Mouse (Mus musculus): ENCODE results near the gene Rbl2. TPM values are rescaled to one million over a fixed set of nuclear protein-coding genes. Genes with fewer than 3 reads are reported as not detected.

Gene Rbl2
- total RNA-seq, 1 experiment from 2014 or later, result 32.3 TPM

DNA sequence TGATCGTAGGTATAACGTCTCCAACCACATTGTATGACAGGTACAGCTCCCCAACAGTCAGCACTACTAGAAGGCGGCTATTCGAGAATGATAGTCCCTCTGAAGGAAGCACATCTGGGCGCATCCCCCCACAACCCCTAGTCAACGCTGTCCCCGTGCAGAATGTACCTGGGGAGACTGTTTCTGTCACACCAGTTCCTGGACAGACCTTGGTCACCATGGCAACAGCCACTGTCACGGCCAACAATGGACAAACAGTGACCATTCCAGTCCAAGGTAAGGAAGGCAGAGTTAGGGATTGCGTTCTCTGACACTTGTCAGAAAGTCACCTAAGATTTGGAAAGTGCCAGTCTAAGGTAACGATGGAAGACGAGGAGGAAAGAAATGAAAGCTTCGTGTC lies 36.4 kb downstream of the Rbl2 start:
- peak; percentile 45 for DNase-seq

DNA sequence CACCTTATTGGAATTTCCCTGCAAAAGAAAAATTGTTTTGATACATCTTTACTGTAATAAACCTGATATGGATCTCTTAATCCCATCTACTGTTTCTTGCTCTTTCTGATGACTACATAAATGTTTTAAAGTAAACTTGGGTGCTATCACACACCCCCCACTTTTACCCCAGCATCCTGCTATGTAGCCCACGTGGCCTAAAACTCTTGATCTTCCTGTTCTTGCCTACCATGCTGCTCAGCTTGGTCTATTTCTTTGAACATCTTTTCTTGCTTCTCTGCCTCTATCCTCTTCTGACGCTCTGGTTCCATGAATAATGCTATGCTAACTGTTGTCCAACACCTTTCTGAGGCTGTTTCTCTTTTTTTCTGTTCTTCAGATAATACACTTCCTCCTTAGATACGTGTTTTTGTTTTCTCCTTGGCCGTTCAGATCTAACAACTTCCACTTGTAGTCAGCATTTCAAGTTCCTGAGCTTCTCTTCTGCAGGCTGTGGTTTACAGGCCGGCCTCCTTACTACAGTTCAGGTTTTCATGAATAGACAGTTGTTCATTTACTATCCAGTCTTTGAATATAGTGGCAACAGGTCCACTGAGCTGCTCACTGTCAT lies 42.1 kb downstream of the Rbl2 start:
- no peak for DNase-seq

DNA sequence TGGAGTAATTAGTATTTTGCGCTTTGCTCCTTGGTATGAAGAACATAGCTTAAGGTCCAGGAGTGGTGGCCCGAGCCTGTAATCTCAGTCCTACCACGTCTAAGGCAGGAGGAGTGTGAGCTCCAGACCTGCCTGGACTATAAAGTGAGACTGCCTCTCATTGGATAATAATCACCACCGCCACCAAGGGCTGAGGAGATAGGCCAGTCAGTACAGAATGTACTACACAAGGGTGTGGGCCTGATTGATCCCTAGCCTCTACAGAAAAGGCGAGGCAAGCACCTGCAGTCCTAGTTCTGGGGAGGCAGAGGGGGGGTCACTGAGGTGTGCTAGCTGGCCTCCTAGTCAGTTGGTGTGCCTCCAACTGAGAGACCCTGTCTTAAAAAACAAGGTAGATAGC lies 44.6 kb downstream of the Rbl2 start:
- DNase-seq, result no peak

DNA sequence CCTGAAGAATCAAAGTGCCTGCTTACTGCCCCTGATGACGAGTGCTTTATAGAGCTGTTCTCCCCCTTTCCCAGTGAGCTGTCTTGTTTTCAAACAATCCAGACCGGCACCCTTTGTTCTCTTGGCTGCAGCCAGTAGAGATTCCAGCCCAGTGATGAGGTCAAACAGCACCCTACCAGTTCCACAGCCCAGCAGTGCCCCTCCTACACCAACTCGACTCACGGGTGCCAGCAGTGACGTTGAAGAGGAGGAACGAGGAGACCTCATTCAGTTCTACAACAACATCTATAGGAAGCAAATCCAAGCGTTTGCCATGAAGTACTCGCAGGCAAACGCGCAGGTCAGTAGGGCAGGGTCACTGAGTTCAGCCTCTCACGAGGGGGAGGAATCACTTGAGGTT lies 45.1 kb downstream of the Rbl2 start:
- no peak for DNase-seq

DNA sequence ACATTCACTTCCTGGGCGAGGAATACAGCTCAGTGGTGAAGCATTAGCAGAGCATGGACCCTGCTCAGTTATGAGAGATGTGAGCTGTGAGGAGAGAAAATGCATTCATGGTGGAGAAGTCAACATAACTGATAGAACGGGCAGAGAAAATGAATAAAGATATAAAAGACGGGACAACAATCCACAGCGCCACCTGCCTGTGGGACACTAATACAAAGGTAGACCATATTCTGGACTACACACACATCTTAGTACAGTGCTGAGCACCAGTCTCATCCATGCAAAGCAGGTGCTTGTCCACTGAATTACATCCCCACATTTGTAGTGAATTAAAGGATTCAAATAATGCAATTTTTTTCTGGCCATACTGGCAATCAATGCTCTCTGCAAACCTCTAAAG lies 47.7 kb downstream of the Rbl2 start:
- no peak for DNase-seq

DNA sequence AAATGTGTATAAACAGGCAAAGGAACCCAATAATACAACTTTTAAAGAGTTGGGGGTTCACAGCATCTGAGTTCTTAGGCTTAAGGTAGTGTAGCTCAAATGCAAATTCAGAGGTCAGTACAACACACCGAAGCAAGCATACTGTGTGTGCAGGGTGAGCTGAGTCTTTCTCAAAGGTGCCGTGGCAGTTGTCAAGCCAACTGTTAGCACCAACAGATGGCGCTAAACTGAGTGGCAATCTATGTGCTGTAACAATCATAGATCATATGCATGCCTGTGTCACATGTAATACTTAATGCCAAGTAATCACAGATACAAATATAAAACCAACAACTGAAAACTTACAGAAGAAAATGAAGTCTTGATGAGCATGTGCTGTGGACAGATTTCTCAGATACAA lies 48.3 kb downstream of the Rbl2 start:
- DNase-seq, result no peak

DNA sequence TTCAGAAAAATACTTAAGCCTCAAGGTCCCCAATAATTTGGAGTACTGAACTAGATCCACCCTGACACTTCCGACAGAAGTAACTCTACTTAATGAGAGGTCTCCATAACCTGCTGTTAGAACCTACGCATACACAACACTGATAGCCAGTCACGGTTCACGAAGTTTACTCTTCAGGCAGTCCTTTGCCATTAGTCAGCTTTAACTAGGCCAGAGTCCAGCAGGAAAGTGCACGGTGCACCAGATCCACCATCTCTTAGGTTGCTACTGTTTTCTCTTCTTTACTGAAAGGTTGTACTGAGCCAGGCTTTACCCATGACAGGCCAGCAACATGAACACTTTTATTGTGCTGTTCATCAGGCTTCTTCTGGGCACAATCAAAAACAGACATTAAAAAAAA lies 54.5 kb downstream of the Rbl2 start:
- DNase-seq, result no peak

DNA sequence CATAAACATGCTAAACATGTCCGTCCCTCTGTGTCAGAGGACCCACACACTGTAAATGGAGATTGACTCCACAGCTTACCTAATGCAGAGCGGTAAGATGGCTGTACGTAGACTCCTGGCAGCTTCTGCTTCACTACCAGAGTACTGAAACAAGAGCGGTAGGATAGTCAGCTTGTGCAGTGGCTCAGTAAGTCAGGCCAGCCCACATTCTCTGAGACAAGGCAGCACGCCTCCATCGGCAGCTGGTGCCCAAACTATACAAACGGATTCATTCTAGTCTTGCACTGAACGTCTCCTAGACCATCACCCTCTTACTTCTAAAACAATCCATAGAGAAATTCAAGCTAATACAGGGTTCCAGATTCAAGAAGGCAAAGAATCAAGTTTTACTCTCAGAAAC lies 56.9 kb downstream of the Rbl2 start:
- no peak for DNase-seq

DNA sequence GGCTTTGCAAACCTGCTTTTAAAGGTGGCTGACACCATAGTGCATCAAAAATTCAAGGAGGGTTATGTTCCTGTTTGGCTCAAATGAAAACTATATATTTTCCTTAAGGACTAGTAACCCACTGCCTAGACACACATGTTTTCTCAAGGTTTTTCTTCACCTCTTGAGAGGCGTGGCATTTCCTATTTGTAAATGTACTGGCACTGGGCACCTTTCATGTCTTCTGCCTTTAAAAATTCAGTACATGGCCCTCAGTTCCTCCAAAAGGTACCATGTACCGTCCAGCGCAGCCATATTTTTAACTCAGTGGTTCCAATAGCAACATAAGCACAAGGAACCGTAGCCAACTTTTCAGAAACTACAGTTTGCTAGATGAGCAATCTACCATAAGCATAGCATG lies 62.9 kb downstream of the Rbl2 start:
- DNase-seq, result no peak

DNA sequence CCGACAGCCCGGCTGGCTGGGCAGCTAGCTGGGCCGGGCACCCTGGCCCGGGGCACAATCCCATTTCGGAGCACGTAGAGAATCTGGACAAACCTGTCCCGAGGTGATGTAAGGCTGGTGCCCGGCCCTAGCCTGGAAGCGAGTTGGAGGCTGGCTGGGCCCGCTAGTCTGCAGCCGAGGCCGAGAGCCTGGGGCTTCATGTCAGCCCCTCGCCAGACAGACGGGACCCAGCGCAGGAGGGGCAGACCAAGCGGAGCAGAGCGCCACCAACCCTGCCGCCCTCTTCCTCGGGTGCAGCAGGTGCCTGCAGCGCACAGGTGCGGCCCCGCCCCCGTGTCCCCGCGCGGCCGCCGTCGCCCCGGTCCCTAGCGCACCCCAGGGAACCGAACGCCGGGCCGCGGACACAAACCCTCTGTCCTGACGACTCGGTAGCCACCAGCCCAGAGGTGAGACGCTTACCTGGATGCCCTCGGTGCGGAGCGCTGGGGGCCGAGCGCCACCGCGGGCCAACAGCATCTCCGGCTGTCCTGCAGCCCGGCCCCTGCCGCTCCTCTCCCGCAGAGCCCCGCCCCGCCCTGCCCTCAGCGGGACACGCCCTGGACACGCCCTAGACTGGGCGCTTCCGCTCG lies 63.7 kb downstream of the Rbl2 start:
- DNase-seq, result no peak

DNA sequence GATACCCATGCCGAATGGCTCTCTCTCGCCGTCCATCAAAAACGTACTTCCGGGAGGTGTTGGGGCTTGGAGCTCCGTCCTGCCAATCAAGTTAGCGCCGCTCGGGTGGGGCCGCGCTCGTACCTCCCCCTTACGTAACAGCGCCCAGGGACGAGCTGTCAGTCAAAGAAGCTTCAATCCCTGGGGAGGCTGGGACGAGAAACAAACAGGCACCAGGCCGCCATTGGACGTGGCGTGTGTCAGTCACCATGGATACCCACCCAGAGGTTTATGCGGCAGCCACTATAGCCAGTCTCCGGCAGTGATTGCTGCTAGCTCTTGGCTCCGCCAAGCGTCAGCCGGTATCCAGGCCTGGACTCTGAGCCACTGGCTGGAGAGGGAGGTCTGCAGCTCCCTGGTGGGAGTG lies 64.2 kb downstream of the Rbl2 start:
- peak; percentile 99 for DNase-seq

DNA sequence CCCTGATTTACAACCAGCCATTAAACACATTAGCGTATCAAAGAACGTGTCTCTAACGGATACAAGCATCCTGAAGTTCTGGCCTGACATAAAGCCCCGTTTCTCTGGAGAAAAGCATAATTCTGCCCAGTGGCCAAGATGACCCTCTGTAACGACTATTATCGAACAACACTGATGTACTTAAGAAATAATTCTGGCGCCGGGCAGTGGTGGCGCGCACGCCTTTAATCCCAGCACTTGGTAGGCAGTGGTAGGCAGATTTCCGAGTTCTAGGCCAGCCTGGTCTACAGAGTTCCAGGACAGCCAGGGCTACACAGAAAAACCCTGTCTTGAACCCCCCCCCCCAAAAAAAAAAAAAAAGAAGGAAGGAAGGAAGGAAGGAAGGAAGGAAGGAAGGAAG lies 64.8 kb downstream of the Rbl2 start:
- DNase-seq, result no peak

DNA sequence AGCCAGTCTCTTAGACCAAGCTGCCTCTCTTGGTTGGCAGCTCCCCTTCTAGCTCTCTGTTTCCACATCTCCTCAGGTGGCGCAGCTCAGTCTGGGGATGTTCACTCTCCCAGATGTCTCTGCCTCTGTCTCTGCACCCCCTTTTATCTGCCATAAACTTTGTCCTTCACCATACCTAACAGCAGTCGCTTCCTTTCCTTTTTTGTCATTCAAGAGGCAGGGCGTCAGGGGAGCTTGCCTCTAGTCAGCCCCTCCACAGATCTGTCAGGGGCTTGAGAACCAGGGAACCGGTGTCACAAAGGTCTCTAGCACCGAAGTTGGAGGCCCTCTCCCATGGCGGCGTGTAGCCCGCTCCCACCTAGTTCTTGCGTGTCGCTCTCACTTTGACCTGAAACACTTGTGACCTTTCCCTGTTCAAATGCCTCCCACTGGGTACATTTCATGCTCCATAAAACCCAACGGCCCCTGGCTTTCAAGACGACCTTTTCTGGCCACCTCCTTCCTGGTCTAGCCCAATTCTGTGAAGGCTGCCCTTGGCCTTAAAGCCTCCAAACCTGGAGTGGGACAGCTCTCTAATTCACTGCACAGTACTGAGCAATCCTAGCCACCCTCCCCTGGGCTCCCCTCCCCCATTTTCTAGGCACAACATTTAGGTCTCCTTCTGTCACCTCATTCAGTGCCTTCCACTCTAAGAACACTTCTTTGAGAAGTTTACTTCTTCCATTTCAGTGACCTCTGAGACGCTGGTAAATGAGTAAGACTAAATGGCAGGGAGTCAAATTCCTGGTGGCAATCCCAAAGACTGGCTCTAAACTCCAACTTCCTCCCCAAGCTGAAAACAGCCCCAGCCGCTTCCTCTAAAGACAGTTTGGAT lies 65.7 kb downstream of the Rbl2 start:
- no peak for DNase-seq

DNA sequence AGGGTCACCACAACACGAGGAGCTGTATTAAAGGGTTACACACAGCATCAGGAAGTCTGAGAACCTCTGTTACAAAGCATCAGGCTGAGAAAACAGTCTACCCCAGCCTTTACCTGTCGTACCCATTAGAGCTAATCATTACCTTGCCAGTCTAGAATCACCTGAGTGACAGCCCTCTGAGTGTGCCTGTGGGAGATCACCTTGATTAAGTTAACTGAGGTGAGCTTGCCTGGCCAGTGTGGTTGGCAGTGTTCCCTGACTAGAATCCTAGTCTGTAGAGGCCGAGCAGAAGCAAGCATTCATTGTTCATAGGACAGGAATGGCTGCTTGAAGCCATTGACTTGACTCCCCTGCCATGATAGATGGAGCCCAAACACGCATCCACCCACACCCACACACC lies 71.0 kb downstream of the Rbl2 start:
- no peak for DNase-seq

DNA sequence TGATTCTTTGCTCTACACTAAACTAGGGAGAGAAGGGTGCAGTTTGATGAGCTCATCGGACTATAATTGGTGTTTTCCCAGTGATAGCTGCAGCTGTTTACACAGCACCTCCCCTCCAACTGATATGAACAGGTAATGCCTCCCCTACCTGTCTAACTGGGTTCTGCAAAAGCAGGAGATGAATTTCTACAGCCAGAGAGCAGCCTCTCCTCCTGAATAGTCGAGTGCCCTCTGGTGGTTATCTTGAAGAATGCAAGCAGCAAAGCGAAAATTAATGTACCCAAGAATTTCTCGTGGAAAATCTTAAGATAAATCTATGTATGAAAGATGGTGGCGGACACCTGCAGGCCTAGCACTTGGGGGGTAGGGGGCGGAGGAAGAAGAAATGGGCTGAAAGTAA lies 77.9 kb downstream of the Rbl2 start:
- peak; percentile 61 for DNase-seq

DNA sequence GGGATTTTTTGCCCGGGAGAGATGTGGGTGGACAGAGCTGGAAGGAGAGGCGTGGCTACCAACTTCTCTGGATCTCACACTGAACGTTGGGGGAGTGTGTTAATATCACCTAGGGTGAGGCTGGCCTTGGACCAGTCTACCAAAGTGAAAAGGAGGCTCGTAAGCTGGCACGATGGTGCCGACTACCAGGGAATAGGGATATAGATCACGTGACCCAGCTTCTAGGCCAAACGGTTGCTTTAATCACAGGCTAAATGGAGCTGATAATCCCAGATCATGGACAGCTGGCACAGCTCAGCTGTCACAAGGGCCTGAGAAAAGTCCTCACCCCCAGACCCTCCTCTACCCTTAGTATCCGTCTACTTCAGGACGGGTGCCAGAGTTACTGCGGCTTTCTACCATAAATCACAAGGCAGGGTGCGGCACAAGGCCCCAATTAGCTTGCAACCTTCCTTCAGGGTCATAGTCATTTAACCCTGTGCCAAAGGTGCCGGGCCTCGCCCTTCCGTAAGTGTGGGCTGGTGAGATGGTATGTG lies 78.9 kb downstream of the Rbl2 start:
- peak; percentile 43 for DNase-seq

DNA sequence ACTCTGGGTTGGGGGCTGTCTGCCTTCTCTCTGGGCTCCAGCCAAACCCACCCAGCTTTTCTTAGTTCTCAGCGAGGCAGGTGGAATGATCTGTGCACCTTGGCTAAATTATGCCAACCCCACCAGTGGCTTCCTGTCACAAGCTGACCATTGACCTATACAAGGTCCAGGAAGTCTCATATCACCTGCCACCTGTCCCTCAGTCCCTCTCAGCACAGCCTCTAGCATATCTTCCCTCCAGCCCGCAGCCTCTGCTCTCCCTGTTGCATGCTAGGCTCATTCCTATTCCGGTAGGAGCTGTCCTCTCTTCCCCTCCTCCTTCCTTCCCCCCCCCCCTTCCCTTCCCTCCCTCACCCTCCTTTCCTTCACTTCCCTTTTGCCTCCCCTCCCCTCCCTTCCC lies 79.4 kb downstream of the Rbl2 start:
- no peak for DNase-seq

DNA sequence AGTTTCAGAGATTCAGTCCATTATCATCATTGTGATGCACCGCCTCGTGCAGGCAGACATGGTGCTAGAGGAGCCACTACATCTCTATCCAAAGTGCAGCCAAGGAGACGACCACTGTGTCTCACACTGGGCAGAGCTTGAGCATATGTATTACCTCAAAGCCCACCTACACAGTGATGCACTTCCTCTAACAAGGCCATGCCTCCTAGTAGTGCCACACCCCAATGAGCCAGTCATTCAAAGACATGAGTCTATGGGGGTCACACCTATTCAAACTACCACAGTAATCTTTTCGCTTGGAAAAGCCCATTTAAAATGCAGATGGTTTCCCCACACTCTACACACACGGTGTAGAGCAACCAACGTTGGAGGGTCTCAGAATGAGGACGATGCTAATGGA lies 81.7 kb downstream of the Rbl2 start:
- no peak for DNase-seq

DNA sequence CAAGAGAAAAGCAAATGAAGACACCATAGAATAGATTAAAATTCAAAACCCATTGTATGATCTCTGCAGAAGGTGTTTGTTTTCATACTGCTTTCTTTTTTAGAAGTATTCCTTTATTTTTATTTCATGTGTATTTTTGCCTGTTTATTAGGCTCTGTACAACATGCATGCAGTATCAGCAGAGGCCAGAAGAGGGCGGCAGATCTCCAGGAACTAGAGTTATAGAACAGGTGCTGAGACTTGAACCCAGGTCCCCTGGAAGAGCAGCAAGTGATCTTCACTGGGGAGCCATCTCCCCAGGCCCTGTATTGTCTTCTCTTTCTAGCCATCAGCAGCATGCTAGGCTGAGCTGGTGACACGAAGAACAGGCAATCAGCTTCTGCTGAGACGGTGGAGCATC lies 84.0 kb downstream of the Rbl2 start:
- no peak for DNase-seq

DNA sequence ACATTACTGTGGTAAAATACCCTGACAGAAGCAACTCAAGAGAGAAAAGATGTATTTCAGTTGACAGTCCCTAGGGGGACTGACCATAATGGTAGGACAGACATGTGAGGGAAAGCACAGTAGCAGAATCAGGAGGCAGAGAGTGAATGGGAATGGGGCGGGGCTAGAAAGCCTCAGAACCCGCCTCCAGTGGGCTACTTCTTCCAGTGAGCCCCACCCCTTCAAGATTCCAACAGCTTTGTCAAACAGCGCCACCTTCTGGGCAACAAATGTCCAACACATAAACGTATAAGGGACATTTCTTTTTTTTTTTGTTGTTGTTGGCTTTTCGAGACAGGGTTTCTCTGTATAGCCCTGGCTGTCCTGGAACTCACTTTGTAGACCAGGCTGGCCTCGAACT lies 84.7 kb downstream of the Rbl2 start:
- peak; percentile 53 for DNase-seq

DNA sequence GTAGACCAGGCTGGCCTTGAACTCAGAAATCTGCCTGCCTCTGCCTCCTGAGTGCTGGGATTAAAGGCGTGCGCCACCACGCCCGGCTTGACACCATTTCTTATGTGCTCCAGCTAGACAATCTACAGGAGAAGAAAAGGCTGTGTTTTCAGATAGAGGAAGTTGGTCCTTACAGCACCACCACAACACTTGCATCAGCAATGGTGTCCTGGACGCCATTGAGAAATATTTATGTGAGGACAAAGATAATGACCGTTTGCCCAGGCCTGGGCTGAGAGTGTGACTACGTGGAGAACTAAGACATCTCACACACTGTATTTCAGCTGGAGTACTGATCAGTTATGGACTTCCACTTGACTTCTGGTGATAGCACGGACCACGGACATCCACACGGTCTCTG lies 88.8 kb downstream of the Rbl2 start:
- no peak for DNase-seq

DNA sequence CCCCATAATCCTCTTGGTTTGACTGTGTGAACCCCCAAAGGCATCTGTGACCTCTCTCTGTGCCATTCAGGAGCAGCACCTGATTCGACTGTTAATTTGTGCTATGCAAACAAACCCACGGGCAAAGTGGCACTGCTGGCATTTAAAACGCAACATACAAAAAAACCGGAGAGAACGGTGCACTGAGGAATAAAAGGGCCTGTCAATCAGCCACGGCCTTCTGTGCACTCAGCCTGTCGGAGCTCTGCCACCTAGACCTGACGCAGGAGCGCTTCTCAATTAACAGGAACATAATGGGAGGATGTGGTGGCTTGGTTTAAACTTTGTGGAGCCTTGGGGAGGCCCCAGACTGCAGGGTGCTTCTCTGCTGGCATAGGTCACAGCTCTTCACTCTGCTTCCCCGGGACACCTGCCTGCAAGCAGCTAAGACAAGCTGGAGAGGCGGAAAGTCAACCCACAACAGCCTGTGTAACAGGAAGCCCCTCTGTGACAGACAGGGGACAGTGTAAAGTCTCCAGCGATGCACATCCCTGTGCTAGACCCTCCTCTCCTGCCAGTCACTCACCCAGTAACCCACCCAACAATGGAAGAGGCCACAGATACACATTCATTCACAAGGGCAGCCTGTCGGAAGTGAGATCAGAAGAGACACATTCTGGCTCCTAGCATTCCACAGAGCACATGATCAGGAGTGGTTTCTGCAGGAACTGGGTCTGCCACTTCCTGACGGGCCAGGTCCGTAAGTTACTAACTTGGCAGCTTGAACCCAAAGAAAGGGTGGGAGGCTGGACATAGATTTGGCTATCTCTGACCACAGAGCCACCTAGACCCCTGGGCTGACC lies 90.3 kb downstream of the Rbl2 start:
- DNase-seq, result no peak

DNA sequence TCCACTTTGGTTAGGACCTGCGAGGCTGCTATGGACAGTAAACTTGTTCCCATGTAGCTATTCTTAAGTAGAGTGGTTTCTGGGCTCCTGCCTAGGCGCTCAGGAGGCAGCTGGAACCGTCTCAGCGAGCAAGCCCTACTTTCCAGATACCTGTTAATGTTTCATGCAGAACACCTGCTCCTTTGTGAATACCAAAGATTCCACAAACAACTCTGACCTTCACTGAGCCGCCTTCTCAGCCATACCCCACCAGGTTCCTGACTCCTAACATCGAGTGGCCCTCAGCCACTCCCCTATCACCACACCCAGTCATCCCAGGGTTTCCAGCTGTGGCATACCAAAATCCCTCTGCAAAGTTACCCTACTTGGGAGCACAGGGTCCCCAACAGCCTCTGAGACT lies 100.3 kb downstream of the Rbl2 start:
- DNase-seq, result no peak
